Mouse (Mus musculus): ENCODE measurements around the gene Trib2. TPM values are rescaled to one million over a fixed set of nuclear protein-coding genes. Genes with fewer than 3 reads are reported as not detected.
A peak's percentile ranks its signal among the peaks of the same experiment; 100 is the strongest.

Trib2 gene
- total RNA-seq, 4 experiments from 2014 or later, result 21.9 to 36.3 (median 30.1) TPM

DNA sequence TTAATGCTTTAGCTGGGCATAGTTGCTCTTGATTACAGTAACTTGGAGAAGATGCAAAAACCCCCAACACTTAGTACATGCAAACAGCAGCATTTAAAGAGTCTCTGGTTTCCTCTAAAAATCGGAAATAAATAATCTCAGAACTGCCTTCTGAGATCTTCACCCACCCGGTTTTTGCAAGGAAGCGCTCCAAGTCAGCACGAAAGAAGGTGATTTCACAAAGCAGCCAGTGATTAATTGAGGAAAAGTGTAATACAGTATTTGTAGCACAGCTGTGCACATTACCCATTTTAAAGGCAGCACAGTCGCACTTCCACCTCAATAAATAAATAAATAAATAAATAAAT is 2.9 kb downstream of the Trib2 start:
- DNase-seq (ENCODE audit: low spot score), result no peak

DNA sequence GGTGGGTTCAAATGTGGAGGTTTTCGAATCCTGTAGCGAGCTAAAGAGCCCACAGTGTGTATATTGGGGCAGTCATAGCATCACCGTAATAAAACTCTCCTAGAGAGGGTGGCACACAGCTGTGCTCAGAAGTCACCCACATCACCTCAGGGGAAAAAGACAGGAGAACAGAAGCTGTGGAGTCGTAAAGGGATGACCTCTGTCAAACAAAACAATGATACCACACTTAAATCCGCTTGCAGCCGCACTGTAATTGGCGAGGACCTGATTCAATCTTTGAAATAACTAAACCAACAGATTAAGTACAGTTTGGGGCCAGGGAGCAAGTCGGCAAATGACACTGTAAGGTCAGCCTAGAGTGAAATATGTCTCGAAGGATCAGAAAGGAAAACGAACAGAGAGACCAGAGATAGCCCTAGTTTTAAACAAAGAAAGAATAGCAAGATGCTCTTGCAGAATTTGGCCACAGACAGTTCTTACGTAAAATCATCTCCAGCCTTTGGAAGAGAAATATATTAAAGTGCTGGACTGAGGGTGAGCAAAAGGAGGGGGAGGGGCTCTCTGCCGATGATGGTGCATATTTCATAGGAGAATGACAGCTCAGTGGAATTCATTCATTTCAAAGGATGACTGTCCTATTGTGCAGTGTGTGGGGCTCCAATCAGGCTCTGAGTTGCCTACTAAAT is 3.4 kb downstream of the Trib2 start:
- peak; percentile 46 for DNase-seq (ENCODE audit: low spot score)

DNA sequence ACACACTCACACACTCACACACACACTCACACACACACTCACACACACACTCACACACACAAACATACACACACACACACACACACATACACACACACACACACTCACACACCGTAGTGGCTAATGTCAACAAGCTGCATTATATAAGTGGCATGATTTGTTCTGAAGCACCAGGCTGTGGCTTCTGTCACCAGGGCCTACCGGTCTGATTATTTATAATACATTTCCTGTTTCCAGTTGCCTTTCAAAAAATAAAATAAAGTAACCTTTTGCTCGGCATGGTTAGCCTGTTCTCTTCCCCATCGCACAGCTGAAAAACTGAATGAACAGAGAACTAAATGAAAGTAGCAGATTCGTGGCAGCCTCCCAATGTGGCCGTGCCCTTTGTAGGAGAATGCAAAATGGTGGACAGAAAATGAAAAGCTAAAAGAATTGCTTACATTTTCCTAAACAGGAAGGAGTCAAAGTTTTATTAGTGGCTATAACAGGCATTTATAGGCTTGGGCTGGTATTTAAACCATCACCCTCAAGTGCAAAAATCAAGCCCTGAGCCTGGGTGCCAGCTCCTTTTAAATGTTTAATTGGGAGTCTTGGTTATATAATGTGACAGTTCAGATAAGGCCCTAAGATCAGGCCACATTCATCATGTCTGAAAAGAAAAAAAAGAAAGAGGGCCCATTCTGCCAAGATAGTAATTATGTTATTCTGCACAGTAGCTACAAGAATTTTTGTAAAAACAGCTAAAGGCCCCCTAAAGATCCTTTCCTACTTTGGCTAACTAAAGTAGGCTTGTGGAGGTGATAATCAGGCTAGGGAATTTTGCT is 4.4 kb downstream of the Trib2 start:
- no peak for DNase-seq (ENCODE audit: low spot score)

DNA sequence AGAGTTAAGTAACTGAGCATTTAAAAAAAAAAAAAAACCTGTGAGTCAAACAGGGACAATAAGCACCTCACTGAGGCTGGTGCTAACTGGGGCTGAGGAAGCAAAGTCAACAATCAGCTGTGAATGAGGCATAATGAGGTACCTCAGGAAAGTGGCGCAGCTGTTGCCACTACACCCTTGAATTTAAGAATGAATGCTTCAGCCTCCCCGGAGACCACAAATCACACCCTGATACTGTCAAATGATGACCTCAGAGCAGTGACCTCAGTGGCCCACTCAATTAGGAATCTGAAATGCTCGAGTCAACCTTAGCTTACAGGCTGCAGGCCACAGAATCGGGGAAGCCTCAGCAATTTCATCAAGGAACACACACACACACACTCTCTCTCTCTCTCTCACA is 5.0 kb downstream of the Trib2 start:
- DNase-seq (ENCODE audit: low spot score), result no peak

DNA sequence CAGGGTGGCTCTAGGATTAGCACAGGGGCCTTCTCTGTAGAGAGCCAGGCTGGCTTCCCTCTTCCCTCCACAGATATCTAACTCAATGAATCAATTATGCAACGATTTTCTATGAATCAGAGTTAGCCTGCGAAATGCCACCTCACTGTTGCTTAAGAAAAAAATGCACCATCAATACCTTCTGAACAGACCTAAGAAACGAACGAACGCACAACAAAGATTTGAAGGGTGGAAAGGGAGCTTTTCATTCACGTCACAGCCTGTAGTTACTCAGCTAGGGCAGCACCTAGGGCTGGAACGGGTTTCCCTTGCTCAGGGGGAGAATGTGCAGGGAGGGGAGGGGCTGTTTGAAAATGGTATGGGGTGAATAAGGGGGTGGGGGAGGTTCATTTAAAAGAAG is 5.8 kb downstream of the Trib2 start:
- no peak for DNase-seq (ENCODE audit: low spot score)

DNA sequence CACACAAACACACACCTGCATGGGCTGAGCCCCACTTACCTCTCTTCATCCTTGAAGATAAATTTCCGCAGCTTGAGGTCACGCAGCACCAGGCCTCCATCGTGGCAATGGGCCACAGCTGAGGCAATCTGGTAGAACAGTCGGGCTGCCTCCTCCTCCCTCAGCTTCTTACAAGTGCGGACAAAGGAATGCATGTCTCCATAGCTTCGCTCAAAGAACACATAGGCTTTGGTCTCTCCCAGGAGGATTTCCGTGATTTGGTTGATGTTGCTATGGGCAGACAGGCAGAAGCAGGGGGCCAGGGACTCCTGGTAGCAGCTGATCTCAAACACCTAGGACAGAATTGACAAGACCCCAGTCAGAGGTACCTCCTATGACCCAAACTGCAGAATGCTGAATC is 7.1 kb downstream of the Trib2 start:
- no peak for DNase-seq (ENCODE audit: low spot score)

DNA sequence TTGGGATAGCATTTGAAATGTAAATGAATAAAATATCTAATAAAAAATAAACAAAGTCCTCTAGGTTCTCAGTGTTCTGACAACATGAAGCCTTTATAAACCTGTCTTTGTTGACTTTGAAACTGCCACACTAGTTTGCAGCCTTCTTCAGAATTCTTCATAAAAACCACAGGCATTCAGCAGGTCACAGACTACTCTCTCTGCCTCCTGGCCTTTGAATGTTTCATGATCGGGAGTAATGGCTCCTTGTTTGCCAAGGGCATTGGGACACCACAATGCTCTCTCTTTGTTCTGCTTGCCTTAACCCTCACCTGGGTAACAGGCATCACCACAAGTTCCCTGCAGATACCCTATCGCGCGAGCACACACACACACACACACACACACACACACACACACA is 7.5 kb downstream of the Trib2 start:
- DNase-seq (ENCODE audit: low spot score), result no peak

DNA sequence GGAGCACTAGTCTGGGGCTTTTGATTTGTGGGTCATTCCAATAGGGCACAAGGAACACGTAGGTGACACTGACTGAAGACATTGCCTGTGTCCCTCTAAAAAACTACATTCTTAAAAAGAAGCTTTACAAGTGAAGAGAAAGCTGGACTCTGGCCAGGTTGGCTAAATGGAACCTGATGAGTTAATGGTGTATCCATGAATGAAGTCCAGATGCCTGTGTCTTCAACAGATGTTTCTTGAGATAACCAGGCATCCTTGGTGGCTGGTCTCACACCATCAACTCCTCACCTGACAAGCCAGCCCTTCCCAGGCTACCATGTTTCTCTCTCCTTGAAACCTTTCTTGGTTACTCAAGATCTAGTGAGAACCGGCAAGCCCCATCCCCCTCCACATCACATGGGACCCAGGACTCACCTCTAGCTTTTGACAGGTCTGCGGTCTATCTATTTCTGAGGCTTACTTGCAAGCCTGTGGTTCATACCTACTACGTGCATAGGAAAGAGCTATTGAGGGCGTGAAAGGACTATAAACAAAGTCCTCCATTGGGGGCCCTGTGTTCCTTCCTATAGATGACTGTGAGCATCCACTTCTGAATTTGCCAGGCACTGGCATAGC is 8.4 kb downstream of the Trib2 start:
- DNase-seq (ENCODE audit: low spot score), result no peak

DNA sequence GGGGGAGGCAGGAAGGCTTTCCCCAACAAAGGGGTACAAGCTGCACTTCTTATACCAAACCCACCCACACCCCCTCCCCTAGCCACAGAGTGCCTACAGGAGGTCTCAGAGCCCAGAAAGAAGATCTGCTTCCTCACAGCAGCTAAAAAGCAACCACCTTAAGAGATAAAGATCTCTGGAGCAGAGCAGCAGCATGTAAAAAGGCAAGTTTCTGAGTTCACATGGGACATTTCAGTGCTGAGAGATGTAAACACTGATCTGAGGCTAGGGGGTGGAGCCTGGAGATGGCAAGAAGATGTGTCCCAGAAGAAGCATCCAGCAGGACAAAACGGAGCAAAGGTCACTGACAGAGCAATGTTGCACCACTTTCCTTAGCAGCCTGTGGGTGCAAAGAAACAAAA is 11.8 kb downstream of the Trib2 start:
- DNase-seq (ENCODE audit: low spot score), result no peak

DNA sequence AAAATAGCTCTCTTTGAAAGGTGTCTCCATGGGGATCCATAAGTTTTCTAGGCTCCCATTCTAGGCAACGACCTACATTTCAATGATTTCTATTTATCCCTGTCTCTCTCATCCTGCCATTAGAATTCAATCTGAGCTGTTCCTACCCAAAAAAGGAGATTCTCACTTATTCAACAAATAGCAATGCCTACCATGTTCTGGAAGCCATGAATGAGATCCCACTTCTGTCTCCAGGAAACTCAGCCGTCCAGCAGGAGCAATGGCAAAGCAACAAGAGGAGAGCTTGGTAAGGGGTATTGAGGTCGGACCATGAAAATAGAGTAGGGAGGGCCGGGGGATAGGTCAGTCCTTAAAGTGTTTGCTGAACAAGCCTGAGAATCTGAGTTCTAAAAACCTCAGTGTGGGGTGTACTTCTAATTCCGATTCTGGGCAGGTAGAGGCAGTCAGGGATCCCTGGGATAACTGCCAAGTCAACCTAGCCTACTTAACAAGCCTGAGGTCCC is 12.7 kb downstream of the Trib2 start:
- DNase-seq (ENCODE audit: low spot score), result no peak

DNA sequence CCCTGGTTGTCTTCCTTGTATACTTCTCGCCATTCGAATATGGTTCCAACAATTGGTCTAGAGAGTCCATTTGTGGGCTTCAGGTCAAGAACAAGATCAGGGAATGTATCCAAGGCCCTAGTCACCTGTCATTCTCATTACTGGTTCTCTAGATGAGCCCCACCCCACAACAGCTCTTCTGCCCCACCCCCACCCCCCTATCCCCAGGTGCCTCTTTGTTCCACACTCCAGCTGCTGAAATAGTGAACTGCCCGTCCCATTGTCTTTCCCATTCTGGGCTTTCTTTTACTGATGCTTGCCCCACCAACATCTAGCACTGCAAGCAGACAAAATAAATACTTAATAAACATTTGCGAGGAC is 15.2 kb downstream of the Trib2 start:
- DNase-seq (ENCODE audit: low spot score), result no peak

DNA sequence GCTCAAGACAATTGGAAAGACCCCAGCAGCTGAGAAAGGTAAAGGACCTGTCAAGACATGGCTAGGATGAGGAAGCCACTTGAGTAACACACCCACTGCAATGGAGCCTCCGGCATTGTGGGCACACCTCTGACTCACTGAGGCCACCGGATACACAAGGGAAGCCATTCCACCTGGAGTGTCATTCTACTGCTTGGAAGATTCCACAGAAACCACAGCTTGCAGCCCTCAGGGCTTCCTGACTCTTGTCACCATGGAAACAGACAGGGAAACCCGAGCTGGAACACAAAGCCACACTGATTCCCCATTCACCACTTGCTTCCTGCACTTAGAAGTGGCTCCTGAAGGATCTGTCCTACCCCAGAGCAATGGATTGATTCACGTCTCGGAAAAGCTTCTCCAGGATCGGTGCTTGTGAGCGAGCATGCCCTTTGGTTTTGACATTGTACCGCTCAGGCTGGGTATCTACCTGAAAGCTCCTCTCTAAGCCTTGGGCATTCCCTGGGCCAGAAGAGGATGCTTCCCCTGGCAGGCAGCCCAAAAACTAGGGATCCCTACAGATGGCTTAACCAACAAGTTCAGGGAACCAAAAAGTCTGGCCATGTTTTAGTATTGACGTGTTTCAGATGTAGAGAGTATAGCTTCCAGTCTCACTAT is 15.7 kb downstream of the Trib2 start:
- DNase-seq (ENCODE audit: low spot score), result peak; percentile 51

DNA sequence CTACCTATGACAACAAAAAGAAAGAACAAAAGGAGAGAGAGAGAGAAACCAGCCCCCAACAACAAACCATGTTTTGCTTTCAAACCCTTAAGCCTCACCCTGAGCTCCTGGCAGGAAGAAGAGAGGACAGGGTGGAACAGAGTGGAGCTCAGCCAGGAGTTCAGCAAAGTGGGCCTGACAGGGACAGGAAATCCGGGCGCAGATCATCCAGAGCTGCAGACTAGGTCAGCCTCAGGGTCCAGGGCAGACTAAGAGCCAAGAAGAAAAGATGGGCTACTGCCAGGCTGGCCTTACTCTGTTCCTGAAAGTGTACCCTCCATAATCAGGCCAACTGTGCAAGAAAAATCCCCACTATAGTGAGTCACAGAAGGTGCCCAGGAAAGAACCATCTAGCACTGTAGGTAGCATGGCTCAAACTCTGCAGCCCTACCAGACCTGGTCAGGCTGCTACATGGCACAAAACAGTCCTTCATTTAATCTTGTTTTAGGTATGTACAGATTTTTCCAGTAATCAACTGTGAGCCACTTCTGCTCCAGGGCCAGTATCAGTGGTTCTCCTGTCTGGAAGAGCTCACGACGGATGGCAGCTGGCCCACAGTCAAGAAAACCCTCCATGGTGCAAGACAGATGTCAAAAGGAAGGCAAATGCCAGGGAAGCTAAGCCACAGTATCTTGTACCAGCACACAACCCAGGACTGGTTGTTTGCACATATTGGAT is 16.4 kb downstream of the Trib2 start:
- DNase-seq (ENCODE audit: low spot score), result peak; percentile 79

DNA sequence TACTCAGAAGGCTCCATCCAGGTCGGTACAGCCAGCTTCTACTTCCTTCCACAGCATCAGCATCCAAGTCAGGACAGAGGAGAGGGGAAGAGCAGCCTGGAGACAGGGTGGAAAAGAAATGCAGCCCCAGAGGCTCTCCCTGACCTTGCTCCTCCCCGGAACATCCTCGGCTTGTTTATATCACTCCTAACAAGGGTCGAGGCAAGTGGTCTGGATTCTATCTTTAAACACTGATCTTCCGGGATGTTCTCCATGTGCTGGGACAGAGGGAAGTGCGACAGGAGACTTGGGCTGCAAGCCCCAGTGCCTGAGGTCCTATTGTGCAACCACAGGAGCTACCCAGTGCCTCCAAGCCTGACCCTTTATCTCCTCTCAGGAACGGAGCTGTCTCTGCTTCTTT is 18.7 kb downstream of the Trib2 start:
- DNase-seq (ENCODE audit: low spot score), result peak; percentile 60

DNA sequence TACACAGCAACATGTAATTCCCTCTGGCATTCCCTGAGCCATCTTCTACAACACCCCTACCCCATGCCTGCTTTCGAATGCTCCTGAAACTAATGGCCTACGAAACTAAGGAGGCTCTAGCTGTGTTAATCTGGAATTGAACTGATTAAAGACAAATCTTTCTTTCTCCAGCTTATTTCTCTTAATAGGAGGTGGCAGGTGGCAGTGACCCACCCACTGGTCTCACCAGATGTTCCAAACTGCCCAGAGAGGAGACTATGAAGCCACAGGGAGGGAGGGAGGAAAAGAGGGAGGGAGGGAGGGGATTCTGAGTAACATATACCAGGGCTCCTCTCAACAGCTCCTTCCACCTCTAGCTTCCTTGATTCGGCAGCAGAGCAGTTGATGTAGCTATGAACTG is 20.8 kb downstream of the Trib2 start:
- DNase-seq (ENCODE audit: low spot score), result no peak

DNA sequence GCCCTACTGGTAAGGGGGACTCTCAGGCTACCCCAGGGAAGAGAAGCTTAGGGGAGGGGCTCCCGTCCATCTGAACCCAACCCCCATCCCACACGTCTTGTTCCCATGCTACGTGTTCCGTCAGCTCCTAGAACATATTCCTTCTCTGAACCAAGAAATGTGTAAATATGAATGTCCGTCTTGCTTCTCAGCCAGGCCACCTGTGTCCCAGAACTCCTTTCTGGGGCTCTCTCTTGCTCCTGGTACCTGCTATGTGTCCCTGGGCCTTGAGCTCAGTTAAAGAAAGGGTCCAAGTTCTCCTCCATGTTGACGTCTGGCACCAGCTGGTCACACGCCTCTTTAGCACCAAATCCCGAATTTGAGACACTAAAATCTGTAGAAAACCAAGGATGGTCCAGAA is 23.4 kb downstream of the Trib2 start:
- DNase-seq (ENCODE audit: low spot score), result no peak

DNA sequence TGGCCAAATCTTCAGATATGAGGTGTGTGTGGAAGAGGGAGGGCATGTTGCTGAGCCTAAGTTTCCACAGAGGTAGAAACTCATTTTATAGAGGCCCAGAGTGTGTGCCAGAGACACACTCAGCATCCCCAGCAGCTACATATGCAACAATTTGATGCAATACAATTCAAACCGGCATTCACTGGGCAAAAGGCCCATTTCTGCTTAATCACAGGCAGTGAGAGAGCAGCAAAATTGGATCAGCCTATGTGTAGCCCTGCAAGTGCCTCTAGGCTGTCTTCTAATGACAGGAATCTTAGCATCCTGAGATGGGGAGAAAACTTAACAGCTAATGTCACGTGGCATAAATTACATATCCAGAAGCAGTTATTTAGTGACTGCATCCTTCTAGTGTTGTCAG is 26.5 kb downstream of the Trib2 start:
- no peak for DNase-seq (ENCODE audit: low spot score)

DNA sequence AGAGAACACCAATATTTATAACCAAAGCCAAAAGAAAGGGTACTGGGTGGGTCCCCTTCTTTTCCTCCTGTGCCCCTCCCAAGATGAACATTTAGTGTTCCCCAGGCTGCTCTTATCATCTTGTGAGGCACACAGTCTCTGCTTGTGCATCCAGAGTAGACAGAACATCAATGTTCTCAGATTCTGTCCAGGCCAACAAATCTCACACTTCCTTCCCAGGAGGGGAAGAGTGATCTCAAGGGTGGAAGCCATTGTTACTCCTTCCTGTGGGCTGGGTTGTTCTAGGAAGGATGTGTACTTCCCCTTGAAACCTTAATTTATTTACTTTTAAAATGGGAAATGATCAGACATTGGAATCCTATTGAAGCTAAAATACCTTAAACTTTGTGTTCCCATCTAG is 39.7 kb downstream of the Trib2 start:
- peak; percentile 77 for DNase-seq (ENCODE audit: low spot score)

DNA sequence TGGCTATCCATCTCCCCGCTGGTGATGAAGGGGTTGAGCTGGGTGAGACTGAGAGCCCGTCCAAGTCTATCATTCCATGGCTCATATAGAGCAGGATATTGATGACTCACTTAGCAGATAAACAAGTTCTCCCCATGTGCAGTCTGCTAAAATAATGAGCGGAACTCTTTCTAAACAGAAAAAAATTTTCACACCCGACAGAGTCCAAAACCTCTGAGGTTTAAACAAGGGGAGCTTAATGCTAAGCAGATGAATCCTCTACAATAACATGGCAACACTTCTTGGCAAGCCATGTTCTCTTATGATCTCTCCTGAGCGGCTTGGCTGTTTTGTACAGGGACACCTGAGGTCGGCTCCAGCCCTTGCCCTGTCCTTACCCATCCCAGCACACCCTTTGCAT is 45.0 kb downstream of the Trib2 start:
- DNase-seq (ENCODE audit: low spot score), result no peak

DNA sequence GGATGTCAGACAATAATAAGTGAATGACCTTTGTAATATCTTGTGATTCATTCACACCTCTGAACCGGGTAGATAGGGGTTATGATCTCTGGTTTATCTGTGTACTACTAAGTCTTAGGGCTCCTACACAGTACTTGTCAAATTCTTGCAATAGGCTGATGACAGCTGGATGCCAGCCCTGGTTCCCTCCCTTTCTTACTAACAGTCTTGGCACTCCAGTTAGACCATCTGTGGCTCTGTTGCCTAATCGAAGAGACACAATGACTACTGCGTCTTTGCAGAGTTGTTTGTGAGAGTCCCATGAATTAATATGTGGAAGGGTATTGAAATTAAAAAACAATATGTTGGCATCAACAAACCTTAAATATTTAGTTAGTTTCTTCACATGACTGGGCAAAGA is 48.2 kb downstream of the Trib2 start:
- DNase-seq (ENCODE audit: low spot score), result no peak

DNA sequence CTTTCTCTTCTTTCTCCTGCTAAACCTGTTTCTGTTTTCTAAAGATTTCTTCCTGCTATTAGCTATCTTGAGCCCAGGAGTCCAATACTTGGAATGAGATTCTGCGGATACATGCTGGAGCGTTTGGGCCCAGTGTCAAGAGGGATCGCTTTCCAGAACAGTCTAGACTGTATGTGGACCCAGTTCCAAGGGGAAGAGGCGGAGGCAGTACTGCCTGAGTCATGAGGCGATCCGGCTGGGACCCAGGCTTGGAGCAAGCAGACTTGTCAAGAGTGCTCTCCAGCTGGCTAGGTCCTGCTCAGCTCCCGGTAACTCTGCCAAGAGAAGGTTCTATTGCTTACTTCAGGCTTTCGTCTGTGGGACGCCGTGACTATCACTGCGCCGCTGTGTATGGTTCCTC is 50.7 kb downstream of the Trib2 start:
- DNase-seq (ENCODE audit: low spot score), result peak; percentile 87

DNA sequence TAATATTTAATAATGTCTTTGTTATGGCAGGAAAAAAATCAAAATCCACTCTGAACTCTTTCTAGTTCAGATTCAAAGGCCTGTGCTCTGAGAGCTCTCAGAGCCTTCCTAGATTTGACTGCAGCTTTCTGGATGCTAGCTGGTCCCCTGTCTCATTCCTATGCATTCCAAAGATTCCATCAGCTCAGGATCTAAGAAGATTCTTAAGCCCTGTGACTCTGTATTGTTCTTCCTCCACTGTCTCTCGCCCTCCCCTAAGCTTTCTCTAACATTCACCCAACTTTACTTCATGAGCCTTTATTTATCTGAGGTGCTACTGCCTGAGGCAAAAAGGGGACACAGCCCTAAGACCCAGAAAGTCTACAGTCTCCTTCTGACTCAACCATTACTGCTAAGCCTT is 51.5 kb downstream of the Trib2 start:
- DNase-seq (ENCODE audit: low spot score), result no peak
